22 mouse cellular contexts compared by ENCODE assay signal in genomic region chr3:99709506-99709905, GRCm38 (mm10).
"Had no signal": no experiment of that assay in that cellular context is flagged by ENCODE, and none has a peak within 500 bp of the region (broad histone marks: within the 10 kb centered on the region; RNA-seq: fewer than 3 reads in every experiment).

No protein-coding gene starts in this region.

- H3K27ac ChIP-seq: lung, embryonic 15.5 days; macrophage; midbrain, embryonic 10.5 days; neural tube, embryonic 13.5 days; neural tube, embryonic 15.5 days had no signal

- H3K4me2 ChIP-seq: lung, embryonic 15.5 days; neural tube, embryonic 13.5 days; neural tube, embryonic 15.5 days had no signal

- H3K27me3 ChIP-seq: lung, embryonic 15.5 days; megakaryocyte, embryonic 14.5 days; neural tube, embryonic 13.5 days; neural tube, embryonic 15.5 days had no signal

- H3K9ac ChIP-seq: liver, postnatal 0 days; lung, embryonic 15.5 days; neural tube, embryonic 13.5 days; neural tube, embryonic 15.5 days had no signal

- H3K4me1 ChIP-seq: lung, embryonic 15.5 days; megakaryocyte, embryonic 14.5 days; midbrain, embryonic 10.5 days; neural tube, embryonic 13.5 days; neural tube, embryonic 15.5 days had no signal

- DNase-seq: liver, postnatal 0 days; lung, adult 2 months; lung, postnatal 14 days; lung, postnatal 36 days; midbrain, embryonic 14.5 days; retina, postnatal 1 day; right cerebral cortex, adult 18-20 months; right cerebral cortex, postnatal 25 days; right cerebral cortex, postnatal 4 days; spleen, adult 18-20 months; thymus, adult 18-20 months; thymus, postnatal 14 days; thymus, postnatal 36 days had no signal

- H3K4me3 ChIP-seq: lung, embryonic 15.5 days; megakaryocyte, embryonic 14.5 days; midbrain, embryonic 10.5 days; myocyte; neural tube, embryonic 13.5 days; neural tube, embryonic 15.5 days had no signal

- ATAC-seq: liver, postnatal 0 days; lung, postnatal 0 days; midbrain, embryonic 16.5 days had no signal

- H3K9me3 ChIP-seq: lung, embryonic 15.5 days; midbrain, embryonic 10.5 days; neural tube, embryonic 13.5 days; neural tube, embryonic 15.5 days had no signal

- H3K36me3 ChIP-seq: lung, embryonic 15.5 days; midbrain, embryonic 10.5 days; neural tube, embryonic 13.5 days; neural tube, embryonic 15.5 days had no signal
